Mouse (Mus musculus) MEL (cell line): ENCODE data around the gene Gm7030. TPM values are rescaled to one million over a fixed set of nuclear protein-coding genes. Genes with fewer than 3 reads are reported as not detected.
"Not testable (repeated sequence)": the region's sequence is repeated elsewhere in the genome, so short reads cannot be mapped to it uniquely, and the experiment has no call there.

Source experiments
- DNase-seq: peaks from one replicate; pipeline ENCODE4 v3.0.0; 2011; ENCODE audit warnings: low read depth, low spot score
- H3K27ac ChIP-seq: 2 replicates; pipeline ENCODE4 v1.5.1; 2012; ENCODE audit warnings: low read depth, mild to moderate bottlenecking, control low read depth, low read length, moderate library complexity; ENCODE audit not compliant: control insufficient read depth
- H3K27me3 ChIP-seq, 2 experiments: fragments of 150-350 bp in 1 of 2; sonication (generic) in 1 of 2; 2 replicates each; pipeline ENCODE4 v1.6.1; 2012; ENCODE audit warnings: low read length in 2 of 2, mild to moderate bottlenecking in 2 of 2, improper control_type of control experiment in 1 of 2, moderate library complexity in 1 of 2; ENCODE audit not compliant: insufficient read depth in 2 of 2, control insufficient read depth in 1 of 2
- H3K36me3 ChIP-seq, 2 experiments: 2 replicates each; pipeline ENCODE4 v1.6.1; 2012 to 2014; ENCODE audit warnings: low read length in 2 of 2, improper control_type of control experiment in 1 of 2, inconsistent platforms in 1 of 2, mild to moderate bottlenecking in 1 of 2; ENCODE audit not compliant: insufficient read depth in 2 of 2, control insufficient read depth in 1 of 2
- H3K4me1 ChIP-seq, 2 experiments: fragments of 150-350 bp in 1 of 2; sonication (generic) in 1 of 2; 2 replicates each; pipeline ENCODE4 v1.6.1; 2012; ENCODE audit warnings: low read length in 2 of 2, improper control_type of control experiment in 1 of 2, mild to moderate bottlenecking in 1 of 2; ENCODE audit not compliant: insufficient read depth in 2 of 2, control insufficient read depth in 1 of 2
- H3K4me3 ChIP-seq, 2 experiments: fragments of 150-350 bp in 1 of 2; sonication (generic) in 1 of 2; 2 replicates each; pipeline ENCODE4 v1.5.1; 2012; ENCODE audit warnings: low read depth in 2 of 2, low read length in 2 of 2, mild to moderate bottlenecking in 2 of 2, moderate library complexity in 2 of 2, control low read depth in 1 of 2, improper control_type of control experiment in 1 of 2; ENCODE audit not compliant: control insufficient read depth in 1 of 2, insufficient read depth in 1 of 2
- H3K79me2 ChIP-seq: 2 replicates; pipeline ENCODE4 v1.6.1; 2012; ENCODE audit warnings: mild to moderate bottlenecking, low read length, moderate library complexity; ENCODE audit not compliant: control insufficient read depth, poor library complexity, insufficient read depth
- H3K9ac ChIP-seq: 2 replicates; pipeline ENCODE4 v1.6.1; 2012; ENCODE audit warnings: low read depth, mild to moderate bottlenecking, control low read depth, low read length, moderate library complexity; ENCODE audit not compliant: control insufficient read depth, poor library complexity, severe bottlenecking
- H3K9me3 ChIP-seq: fragments of 150-350 bp; sonication (generic); replicated peaks from 2 replicates; pipeline ENCODE4 v1.6.1; 2012; ENCODE audit warnings: mild to moderate bottlenecking, low read length, improper control_type of control experiment, moderate library complexity; ENCODE audit not compliant: insufficient read depth
- BHLHE40 ChIP-seq: IDR thresholded peaks from 2 replicates; pipeline ENCODE4 v1.6.1; 2012; ENCODE audit warnings: low read depth, mild to moderate bottlenecking, inconsistent platforms, low read length, improper control_type of control experiment, borderline replicate concordance
- CTCF ChIP-seq, 3 experiments: IDR thresholded peaks in 2 of 3; conservative IDR thresholded peaks in 1 of 3; 2 replicates each; pipeline ENCODE4 v1.5.1; 2011 to 2012; ENCODE audit warnings: low read length in 3 of 3, low read depth in 2 of 3, mild to moderate bottlenecking in 2 of 3, improper control_type of control experiment in 1 of 3, inconsistent platforms in 1 of 3, mixed read lengths in 1 of 3, moderate library complexity in 1 of 3; ENCODE audit not compliant: control insufficient read depth in 1 of 3, insufficient read depth in 1 of 3, poor library complexity in 1 of 3, severe bottlenecking in 1 of 3
- ELF1 ChIP-seq: IDR thresholded peaks from 2 replicates; pipeline ENCODE4 v1.6.1; 2014; ENCODE audit warnings: low read depth, mild to moderate bottlenecking, inconsistent platforms, low read length, improper control_type of control experiment, moderate library complexity
- MEF2A ChIP-seq: IDR thresholded peaks from 2 replicates; pipeline ENCODE4 v1.6.1; 2014; ENCODE audit warnings: low read depth, mild to moderate bottlenecking, inconsistent platforms, low read length, improper control_type of control experiment; ENCODE audit not compliant: poor library complexity, insufficient replicate concordance, severe bottlenecking; ENCODE audit errors: extremely low read depth
- MXI1 ChIP-seq: IDR thresholded peaks from 2 replicates; pipeline ENCODE4 v1.6.1; 2011; ENCODE audit warnings: mild to moderate bottlenecking, low read depth, low read length, improper control_type of control experiment
- MYB ChIP-seq: IDR thresholded peaks from 2 replicates; pipeline ENCODE4 v1.6.1; 2011; ENCODE audit warnings: mild to moderate bottlenecking, low read depth, low read length, improper control_type of control experiment
- NRF1 ChIP-seq: IDR thresholded peaks from 2 replicates; pipeline ENCODE4 v1.6.1; 2014; ENCODE audit warnings: low read depth, mild to moderate bottlenecking, inconsistent platforms, low read length, improper control_type of control experiment, moderate library complexity; ENCODE audit not compliant: poor library complexity, insufficient read depth, severe bottlenecking
- POLR2AphosphoS2 ChIP-seq: IDR thresholded peaks from 2 replicates; pipeline ENCODE4 v1.6.1; 2011; ENCODE audit warnings: low read length, improper control_type of control experiment
- POLR2AphosphoS5 ChIP-seq: IDR thresholded peaks from 2 replicates; pipeline ENCODE4 v1.6.1; 2012; ENCODE audit warnings: low read depth, borderline replicate concordance, mild to moderate bottlenecking, inconsistent platforms, low read length, moderate library complexity, mixed read lengths
- TAL1 ChIP-seq: IDR thresholded peaks from 2 replicates; pipeline ENCODE4 v1.6.1; 2012; ENCODE audit warnings: mild to moderate bottlenecking, inconsistent platforms, low read length, moderate library complexity, mixed read lengths
- TCF12 ChIP-seq: IDR thresholded peaks from 2 replicates; pipeline ENCODE4 v1.6.1; 2014; ENCODE audit warnings: low read depth, mild to moderate bottlenecking, inconsistent platforms, low read length, improper control_type of control experiment, moderate library complexity
- UBTF ChIP-seq: IDR thresholded peaks from 2 replicates; pipeline ENCODE4 v1.6.1; 2012; ENCODE audit warnings: low read depth, mild to moderate bottlenecking, inconsistent platforms, low read length, improper control_type of control experiment, moderate library complexity, borderline replicate concordance; ENCODE audit not compliant: insufficient read depth
- ZKSCAN1 ChIP-seq: IDR thresholded peaks from 2 replicates; pipeline ENCODE4 v1.6.1; 2012; ENCODE audit warnings: low read depth, mild to moderate bottlenecking, inconsistent platforms, low read length, improper control_type of control experiment, moderate library complexity
- ZMIZ1 ChIP-seq: IDR thresholded peaks from 2 replicates; pipeline ENCODE4 v1.6.1; 2012; ENCODE audit warnings: low read depth, mild to moderate bottlenecking, inconsistent platforms, low read length, improper control_type of control experiment, moderate library complexity
- polyA plus RNA-seq, 2 experiments: library from polyadenylated mRNA; stranded (reverse) in 1 of 2; unstranded in 1 of 2; fragments of >175 nt in 1 of 2; fragments of >200 nt in 1 of 2; gene quantifications; 2 replicates each; pipeline versions ENCODE4 v1.2.1 to v1.2.4; 2012; ENCODE audit warnings: low replicate concordance in 2 of 2, low read depth in 1 of 2; ENCODE audit not compliant: insufficient read length in 2 of 2, insufficient read depth in 1 of 2, missing spikeins in 1 of 2
- total RNA-seq: library from RNA; depleted of rRNA; stranded (reverse); fragments of 300-350 nt; gene quantifications from 2 replicates; pipeline ENCODE4 v1.2.3, GENCODE M21; 2012

Gm7030 gene
- total and polyA plus RNA-seq, 3 experiments, result not detected

GRCm38 (mm10) chr17:36161129-36162051, 32.2 kb upstream of the Gm7030 start:
- DNase-seq, result no peak
- no peak overlapping the region for H3K27ac ChIP-seq
- H3K9me3 ChIP-seq, result no peaks in the 10 kb centered on the region
- TF ChIP-seq ELF1, result no peak
- no peak for TF ChIP-seq BHLHE40
- no peak for TF ChIP-seq MYB
- TF ChIP-seq UBTF, result no peak
- no peak for TF ChIP-seq CTCF (IDR thresholded peaks at IDR 0.05 in 2 of 3, conservative IDR thresholded peaks at IDR 0.05 in 1 of 3; ENCODE audit: control insufficient read depth in 1 of 3, insufficient read depth in 1 of 3, low read depth in 2 of 3, low read length in 3 of 3, poor library complexity in 1 of 3, severe bottlenecking in 1 of 3)
- no peak for TF ChIP-seq ZKSCAN1
- TF ChIP-seq TCF12, result no peak
- no peak for TF ChIP-seq NRF1
- TF ChIP-seq POLR2AphosphoS2, result no peak
- TF ChIP-seq MXI1, result no peak
- no peak for TF ChIP-seq TAL1
- TF ChIP-seq ZMIZ1, result no peak
- no peak for TF ChIP-seq POLR2AphosphoS5
- TF ChIP-seq MEF2A, result no peak
- no peaks in the 10 kb centered on the region for H3K4me1 ChIP-seq
- no peak overlapping the region for H3K4me3 ChIP-seq
- H3K27me3 ChIP-seq, result peaks cover 0 to 3% of the 10 kb centered on the region in 2 experiments; a peak in 1 of 4 replicates
- no peaks in the 10 kb centered on the region for H3K79me2 ChIP-seq
- no peaks in the 10 kb centered on the region for H3K36me3 ChIP-seq
- no peak overlapping the region for H3K9ac ChIP-seq

DNA sequence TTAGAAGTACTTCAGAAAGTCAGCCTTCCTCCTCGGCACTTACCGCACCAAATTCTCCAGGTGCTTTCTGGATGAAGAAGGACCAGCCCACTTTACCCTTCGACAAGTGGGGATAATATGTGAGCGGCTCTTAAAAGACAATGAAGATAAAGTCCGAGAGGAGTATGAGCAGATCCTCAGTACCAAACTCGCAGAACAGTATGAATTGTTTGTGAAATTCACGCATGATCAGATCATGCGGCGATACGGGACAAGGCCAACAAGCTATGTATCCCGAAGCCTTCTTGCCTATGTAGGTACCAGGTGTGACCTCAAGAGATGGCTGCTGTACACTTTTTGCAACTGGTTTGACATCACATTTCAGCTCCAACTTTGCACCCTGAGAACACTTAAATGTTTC, 29.0 kb upstream of the Gm7030 start:
- not testable (repeated sequence) for DNase-seq, H3K9ac ChIP-seq, H3K79me2 ChIP-seq, H3K27ac ChIP-seq, H3K27me3 ChIP-seq, H3K9me3 ChIP-seq, H3K36me3 ChIP-seq, H3K4me3 ChIP-seq, H3K4me1 ChIP-seq

DNA sequence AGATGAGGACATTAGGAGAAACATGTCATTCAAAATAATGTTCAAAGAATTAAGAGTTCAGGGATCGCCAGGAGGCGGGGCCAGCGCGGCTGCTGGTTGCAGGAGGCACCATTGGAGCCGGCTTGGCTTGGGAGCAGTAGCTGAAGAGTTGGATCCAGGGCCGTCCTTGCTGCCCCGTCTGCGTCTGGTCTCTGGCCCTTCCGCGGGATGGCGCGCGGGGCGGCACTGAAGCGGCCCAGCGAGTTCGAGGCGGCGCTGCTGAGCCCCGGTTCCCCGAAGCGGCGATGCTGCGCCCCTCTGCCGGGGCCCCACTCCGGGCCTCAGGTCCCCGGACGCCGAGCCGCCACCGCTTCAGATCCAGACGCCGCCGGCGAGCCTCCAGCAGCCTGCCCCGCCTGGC, 28.6 kb upstream of the Gm7030 start:
- not testable (repeated sequence) for H3K4me3 ChIP-seq, H3K27ac ChIP-seq, H3K4me1 ChIP-seq, H3K36me3 ChIP-seq, H3K9ac ChIP-seq, DNase-seq, H3K79me2 ChIP-seq, H3K27me3 ChIP-seq, H3K9me3 ChIP-seq
